Mouse (Mus musculus) forebrain, embryonic 15.5 days (tissue): Measurements from ENCODE around the gene C2cd2. TPM values are rescaled to one million over a fixed set of nuclear protein-coding genes. Genes with fewer than 3 reads are reported as not detected.
"Not testable (repeated sequence)": the region's sequence is repeated elsewhere in the genome, so short reads cannot be mapped to it uniquely, and the experiment has no call there.

Source experiments
- ATAC-seq: fragments of 200-750 bp; cut with Nextera tagmentation; replicated peaks from 2 replicates; pipeline ENCODE4 v1.8.0; 2017; ENCODE audit warnings: mild to moderate bottlenecking, moderate TSS enrichment, moderate library complexity
- H3K27ac ChIP-seq: fragments of 300-500 bp; sonication (generic); replicated peaks from 2 replicates; pipeline ENCODE4 v1.5.1; 2015; ENCODE audit warnings: mild to moderate bottlenecking, inconsistent platforms
- H3K27me3 ChIP-seq: fragments of 300-500 bp; sonication (generic); 2 replicates; pipeline ENCODE4 v1.6.1; 2015; ENCODE audit warnings: inconsistent platforms
- H3K36me3 ChIP-seq: fragments of 300-500 bp; sonication (generic); 2 replicates; pipeline ENCODE4 v1.6.1; 2015; ENCODE audit warnings: mild to moderate bottlenecking, inconsistent platforms
- H3K4me1 ChIP-seq: fragments of 300-500 bp; sonication (generic); 2 replicates; pipeline ENCODE4 v1.6.1; 2015; ENCODE audit warnings: inconsistent platforms
- H3K4me2 ChIP-seq: fragments of 300-500 bp; sonication (generic); replicated peaks from 2 replicates; pipeline ENCODE4 v1.6.1; 2015; ENCODE audit warnings: mild to moderate bottlenecking, inconsistent platforms
- H3K4me3 ChIP-seq: fragments of 300-500 bp; sonication (generic); 2 replicates; pipeline ENCODE4 v1.5.1; 2015; ENCODE audit warnings: mild to moderate bottlenecking, inconsistent platforms
- H3K9ac ChIP-seq: fragments of 300-500 bp; sonication (generic); replicated peaks from 2 replicates; pipeline ENCODE4 v1.6.1; 2015; ENCODE audit warnings: mild to moderate bottlenecking, inconsistent platforms
- H3K9me3 ChIP-seq: fragments of 300-500 bp; sonication (generic); 2 replicates; pipeline ENCODE4 v1.6.1; 2016; ENCODE audit warnings: inconsistent platforms
- WGBS: fragments of 180-500 bp; shearing (Covaris S2); methylation state at CpG from one replicate; pipeline ENCODE4 v1.1.7; 2015; ENCODE audit warnings: mixed read lengths; 5-methylcytosine and 5-hydroxymethylcytosine counted together
- polyA plus RNA-seq: library from polyadenylated mRNA; unstranded; fragments of >200 nt; fragmentation: Nextera tagmentation; extraction: Ambion mirVana; gene quantifications from 2 replicates; pipeline ENCODE4 v1.2.1, GENCODE M21; 2015

The C2cd2 gene
- polyA plus RNA-seq, 1 experiment from 2014 or later, result 11.7 TPM

DNA sequence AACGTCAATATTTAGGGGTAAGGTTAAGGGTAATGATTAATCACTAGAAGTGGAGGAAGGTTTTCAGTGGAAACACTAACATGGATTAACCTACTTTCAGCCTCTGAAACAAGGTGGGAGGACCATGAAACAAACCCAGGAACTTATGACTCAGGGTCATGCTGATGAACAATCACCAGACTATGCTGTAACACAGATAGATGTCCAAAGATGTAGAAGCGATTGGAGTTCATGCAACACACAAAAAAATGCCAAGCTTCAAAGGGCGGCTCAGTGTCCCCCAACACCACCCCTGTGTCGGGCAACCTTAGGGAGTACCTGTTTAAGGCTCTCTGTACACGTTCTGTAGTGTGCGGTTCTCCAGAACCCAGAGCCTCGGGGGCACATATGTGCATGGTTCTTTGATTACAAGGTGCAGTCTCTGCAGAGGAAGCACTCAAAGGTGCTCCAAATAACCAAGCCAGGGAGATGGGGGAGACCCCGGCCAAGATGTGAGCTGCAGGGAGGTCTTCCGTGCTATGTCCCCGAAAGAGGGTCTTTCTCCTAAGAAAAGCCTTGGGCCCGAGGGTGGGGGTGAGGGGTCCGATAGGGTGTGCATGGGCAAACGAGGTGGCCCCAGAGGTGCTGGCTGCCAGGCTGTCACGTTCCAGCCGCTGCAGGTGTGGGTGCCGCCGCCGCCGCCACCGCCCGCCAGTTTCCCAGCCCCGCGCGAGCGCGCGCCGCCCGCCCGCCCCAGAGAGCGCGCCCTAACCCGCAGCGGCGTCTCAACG, 832 bp downstream of the C2cd2 start:
- H3K36me3 ChIP-seq, result no peaks in the 10 kb centered on the region
- peak overlapping the region; percentile 73 for H3K4me2 ChIP-seq
- peaks cover 18% of the 10 kb centered on the region for H3K4me1 ChIP-seq
- H3K27ac ChIP-seq, result peak overlapping the region; percentile 97
- H3K9me3 ChIP-seq, result no peaks in the 10 kb centered on the region
- peak; percentile 53 for ATAC-seq
- peak overlapping the region; percentile 83 for H3K9ac ChIP-seq
- no peaks in the 10 kb centered on the region for H3K27me3 ChIP-seq
- H3K4me3 ChIP-seq, result peak overlapping the region; percentile 74
- WGBS, result 8% methylated on average over 36 of the region's 36 CpGs

DNA sequence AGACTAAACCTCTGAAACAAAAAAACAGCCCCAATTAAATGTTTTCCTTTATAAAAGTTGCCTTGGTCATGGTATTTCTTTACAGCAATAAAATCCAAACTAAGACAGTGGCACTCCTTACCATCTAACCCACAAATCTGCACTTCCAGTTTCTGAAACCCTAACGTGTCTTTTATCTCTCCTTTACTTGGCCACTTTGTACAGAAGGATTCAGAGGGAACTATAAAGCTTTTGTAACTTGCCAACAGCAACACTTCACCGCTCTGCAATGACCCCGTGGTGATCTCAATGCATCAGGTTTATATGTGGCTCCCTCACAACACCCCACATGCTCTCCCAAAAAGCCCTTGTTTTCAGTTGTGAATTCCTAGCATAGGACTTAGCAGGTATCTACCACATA, 2.0 kb downstream of the C2cd2 start:
- Histone ChIP-seq H3K9ac (no peak overlapping the region), H3K9me3 (no peaks in the 10 kb centered on the region), H3K4me3 (no peak overlapping the region), H3K27ac (no peak overlapping the region), H3K4me1 (peaks cover 18% of the 10 kb centered on the region), H3K27me3 (no peaks in the 10 kb centered on the region), H3K4me2 (no peak overlapping the region), H3K36me3 (peaks cover 9% of the 10 kb centered on the region; the same call in 1 of the 2 replicates)
- 91% methylated on average over 3 of the region's 3 CpGs for WGBS
- ATAC-seq, result no peak

DNA sequence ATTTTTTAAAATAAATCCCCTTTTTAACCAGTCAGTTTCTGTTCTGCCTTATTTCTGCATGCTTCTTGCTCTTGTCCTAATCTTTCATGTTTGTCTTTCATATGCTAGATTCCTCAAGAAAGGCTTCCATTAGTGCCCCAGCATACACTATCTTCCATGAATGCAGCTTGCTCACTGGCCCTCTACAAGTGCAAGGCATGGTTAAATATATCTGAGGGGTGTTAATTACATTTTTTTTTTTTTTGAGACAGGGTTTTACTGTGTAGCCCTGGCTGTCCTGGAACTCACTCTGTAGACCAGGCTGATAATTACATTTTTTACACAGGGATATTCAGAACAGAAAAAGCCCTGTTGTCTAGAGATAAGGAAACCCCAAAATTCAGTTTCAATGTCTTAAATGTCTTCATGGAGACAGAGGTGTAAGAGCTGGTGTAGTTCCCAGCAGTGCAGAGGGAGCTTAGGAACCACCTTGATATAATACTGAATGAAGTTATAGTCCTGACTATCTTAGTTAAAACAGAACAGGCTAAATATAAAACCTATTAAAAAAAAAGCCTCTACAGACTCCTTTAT, 3.9 kb downstream of the C2cd2 start:
- no peak for ATAC-seq
- H3K27me3 ChIP-seq, result no peaks in the 10 kb centered on the region
- H3K36me3 ChIP-seq, result peaks cover 22% of the 10 kb centered on the region; the same call in 1 of the 2 replicates
- H3K4me3 ChIP-seq, result no peak overlapping the region
- H3K4me1 ChIP-seq, result peaks cover 18% of the 10 kb centered on the region
- H3K27ac ChIP-seq, result no peak overlapping the region
- H3K9ac ChIP-seq, result no peak overlapping the region
- H3K4me2 ChIP-seq, result no peak overlapping the region
- no peaks in the 10 kb centered on the region for H3K9me3 ChIP-seq

DNA sequence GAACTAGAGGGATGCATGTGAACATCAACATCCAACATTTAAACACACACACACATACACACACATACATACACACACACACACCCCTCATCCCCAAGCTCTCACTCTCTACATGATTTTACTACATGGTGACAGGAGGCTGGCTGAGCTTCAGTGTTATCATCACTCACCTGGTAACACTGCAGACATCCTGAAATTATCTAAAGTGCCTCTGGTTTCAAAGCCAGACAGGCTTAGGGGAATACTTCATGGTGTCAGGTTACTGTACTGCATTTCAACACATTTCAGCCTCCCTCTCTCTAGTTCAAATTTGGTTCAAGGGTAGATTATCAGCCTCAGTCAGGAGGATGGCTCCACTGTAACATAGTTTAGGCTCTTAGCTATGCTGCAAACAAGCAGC, 4.8 kb downstream of the C2cd2 start:
- no peaks in the 10 kb centered on the region for H3K27me3 ChIP-seq
- no peak overlapping the region for H3K4me2 ChIP-seq
- H3K9me3 ChIP-seq, result no peaks in the 10 kb centered on the region
- peaks cover 13% of the 10 kb centered on the region for H3K4me1 ChIP-seq
- H3K36me3 ChIP-seq, result peaks cover 27% of the 10 kb centered on the region
- H3K9ac ChIP-seq, result no peak overlapping the region
- no peak for ATAC-seq
- H3K4me3 ChIP-seq, result no peak overlapping the region
- no peak overlapping the region for H3K27ac ChIP-seq

DNA sequence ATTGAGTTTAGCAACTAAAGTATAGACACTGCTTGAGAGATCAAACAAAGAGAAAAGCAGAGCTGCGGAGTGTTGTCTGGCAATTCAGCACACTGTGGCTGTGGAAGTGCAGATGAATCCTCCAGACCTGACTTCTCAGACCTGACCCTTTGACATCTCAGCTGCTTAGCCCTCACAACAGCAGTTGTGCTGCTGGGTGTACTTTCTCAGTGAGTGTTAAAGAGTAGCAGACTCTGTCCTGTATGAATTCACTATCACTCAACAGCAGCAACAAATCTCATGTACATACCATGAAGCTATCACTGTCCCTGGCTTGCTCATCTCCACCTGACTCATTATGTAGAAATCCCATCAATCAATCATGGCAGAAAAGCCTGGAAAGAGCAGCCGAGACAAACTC, 6.4 kb downstream of the C2cd2 start:
- WGBS, result 89% methylated on average over 2 of the region's 2 CpGs
- ATAC-seq, result no peak
- H3K4me2 ChIP-seq, result no peak overlapping the region
- H3K9ac ChIP-seq, result no peak overlapping the region
- H3K4me3 ChIP-seq, result no peak overlapping the region
- no peak overlapping the region for H3K27ac ChIP-seq
- H3K4me1 ChIP-seq, result peaks cover 7% of the 10 kb centered on the region; the same call in 1 of the 2 replicates
- H3K9me3 ChIP-seq, result no peaks in the 10 kb centered on the region
- peaks cover 43% of the 10 kb centered on the region for H3K36me3 ChIP-seq
- H3K27me3 ChIP-seq, result no peaks in the 10 kb centered on the region

DNA sequence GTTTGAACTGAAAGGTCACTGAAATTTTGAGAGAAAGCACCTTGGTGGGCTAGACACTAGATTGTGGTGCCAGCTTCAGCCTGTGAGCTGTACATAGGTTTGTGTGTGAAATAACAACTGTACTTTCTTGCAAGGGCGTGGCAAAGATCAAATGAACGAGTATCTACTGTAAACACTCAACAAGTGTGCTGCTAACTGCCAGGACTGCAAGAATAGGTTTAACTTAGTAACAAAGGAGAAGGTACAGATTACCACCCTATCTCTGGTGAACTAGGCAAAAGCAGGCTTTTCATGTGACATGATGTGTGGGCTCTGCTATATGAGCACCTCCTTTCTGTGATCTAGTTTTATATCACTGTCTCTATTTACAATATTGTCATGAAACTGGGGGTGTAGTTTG, 9.1 kb downstream of the C2cd2 start:
- 88% methylated on average over 2 of the region's 2 CpGs for WGBS
- no peak overlapping the region for H3K27ac ChIP-seq
- no peak for ATAC-seq
- no peak overlapping the region for H3K4me3 ChIP-seq
- no peak overlapping the region for H3K9ac ChIP-seq
- H3K4me1 ChIP-seq, result no peaks in the 10 kb centered on the region
- peaks cover 60% of the 10 kb centered on the region for H3K36me3 ChIP-seq
- no peaks in the 10 kb centered on the region for H3K27me3 ChIP-seq
- no peaks in the 10 kb centered on the region for H3K9me3 ChIP-seq
- no peak overlapping the region for H3K4me2 ChIP-seq

DNA sequence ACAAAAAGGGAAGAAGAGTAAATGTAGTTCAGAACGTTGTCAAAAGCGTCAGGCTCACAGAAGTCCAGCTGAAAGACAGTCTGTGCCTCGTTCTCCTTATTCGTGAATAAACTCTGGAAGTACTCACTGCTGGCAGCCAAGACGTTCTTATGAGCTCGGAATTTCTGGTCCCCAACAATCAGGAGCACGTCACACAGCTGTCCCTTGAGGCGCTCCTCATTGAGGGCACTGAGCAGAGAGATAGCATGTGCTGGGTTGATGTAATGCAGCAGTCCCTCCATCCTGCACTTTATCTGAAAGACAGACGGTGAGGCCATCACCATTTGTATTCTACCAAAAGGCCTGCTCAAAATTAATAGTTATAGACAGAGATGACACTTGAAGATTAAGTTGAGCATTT, 9.6 kb downstream of the C2cd2 start:
- Histone ChIP-seq H3K9ac (no peak overlapping the region), H3K4me1 (no peaks in the 10 kb centered on the region), H3K4me2 (no peak overlapping the region), H3K9me3 (no peaks in the 10 kb centered on the region), H3K27me3 (no peaks in the 10 kb centered on the region), H3K4me3 (no peak overlapping the region), H3K36me3 (peaks cover 62% of the 10 kb centered on the region), H3K27ac (no peak overlapping the region)
- ATAC-seq, result no peak
- 93% methylated on average over 9 of the region's 9 CpGs for WGBS

DNA sequence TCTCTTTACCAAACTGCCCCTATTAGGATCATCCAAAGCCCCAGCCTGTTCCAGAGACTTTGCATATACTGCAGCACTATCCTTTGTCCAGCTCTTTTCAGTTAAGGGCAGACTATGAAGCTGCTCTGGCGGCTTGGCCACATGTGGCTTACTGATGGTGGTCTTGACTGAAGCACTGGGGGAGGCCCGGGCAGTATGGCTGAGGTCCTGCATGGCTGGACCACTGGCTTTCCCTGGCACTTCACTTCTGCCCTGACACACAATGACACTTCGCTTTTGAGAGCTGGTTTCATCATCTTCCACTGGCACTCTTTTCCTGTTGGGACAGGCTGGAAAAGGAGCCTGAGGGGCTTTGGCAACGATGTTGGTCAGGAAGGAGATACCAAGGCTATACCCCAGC, 10.0 kb downstream of the C2cd2 start:
- H3K4me1 ChIP-seq, result no peaks in the 10 kb centered on the region
- H3K27ac ChIP-seq, result no peak overlapping the region
- WGBS, result 94% methylated on average over 4 of the region's 4 CpGs
- H3K4me3 ChIP-seq, result no peak overlapping the region
- no peak overlapping the region for H3K9ac ChIP-seq
- no peaks in the 10 kb centered on the region for H3K9me3 ChIP-seq
- no peaks in the 10 kb centered on the region for H3K27me3 ChIP-seq
- H3K36me3 ChIP-seq, result peaks cover 62% of the 10 kb centered on the region
- ATAC-seq, result no peak
- no peak overlapping the region for H3K4me2 ChIP-seq

DNA sequence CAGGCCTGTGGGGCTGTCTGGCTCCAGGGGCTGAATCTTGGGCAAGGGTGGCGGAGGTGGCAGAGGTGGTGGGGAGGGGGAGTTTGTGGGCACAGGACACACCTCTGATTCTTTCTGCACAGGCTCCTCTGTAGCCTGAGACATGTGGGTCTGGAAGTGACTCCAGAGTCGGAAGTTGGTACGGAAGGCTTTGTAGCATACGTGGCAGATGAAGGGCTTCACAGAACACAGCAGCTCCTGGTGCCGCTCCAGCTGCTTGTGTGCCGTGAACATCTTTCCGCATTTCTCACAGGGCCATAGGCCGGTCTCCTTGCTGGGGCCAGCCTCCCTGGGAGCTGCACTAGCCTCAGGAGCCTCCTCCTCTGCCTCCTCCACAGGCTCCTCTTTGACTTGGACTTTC, 12.3 kb downstream of the C2cd2 start:
- 97% methylated on average over 8 of the region's 8 CpGs for WGBS
- Histone ChIP-seq H3K27me3 (no peaks in the 10 kb centered on the region), H3K4me2 (no peak overlapping the region), H3K9me3 (no peaks in the 10 kb centered on the region), H3K4me3 (no peak overlapping the region), H3K4me1 (no peaks in the 10 kb centered on the region), H3K27ac (no peak overlapping the region), H3K9ac (no peak overlapping the region), H3K36me3 (peaks cover 53% of the 10 kb centered on the region)
- ATAC-seq, result no peak

DNA sequence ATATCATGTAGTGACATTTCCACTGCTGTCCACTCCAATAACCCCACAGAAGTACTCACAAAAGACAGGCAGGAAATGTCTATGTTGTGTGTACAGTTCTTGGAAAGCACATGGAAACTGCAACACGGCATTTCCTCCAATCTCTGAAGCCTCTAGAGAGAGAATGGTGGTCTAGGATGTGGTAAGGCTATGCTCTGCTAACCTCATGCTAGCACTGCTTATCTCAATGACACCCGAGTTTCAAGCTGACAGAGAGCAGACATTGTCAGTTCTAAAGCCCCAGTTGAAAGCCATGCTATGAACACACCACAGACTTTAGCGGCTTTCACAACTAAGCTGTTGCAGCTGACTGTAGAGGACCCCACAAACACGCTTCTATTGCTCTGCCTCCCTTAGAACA, 13.6 kb downstream of the C2cd2 start:
- no peak overlapping the region for H3K9ac ChIP-seq
- no peak overlapping the region for H3K4me2 ChIP-seq
- 79% methylated on average over 4 of the region's 4 CpGs for WGBS
- H3K4me1 ChIP-seq, result no peaks in the 10 kb centered on the region
- H3K9me3 ChIP-seq, result no peaks in the 10 kb centered on the region
- no peak overlapping the region for H3K27ac ChIP-seq
- ATAC-seq, result no peak
- H3K36me3 ChIP-seq, result peaks cover 44% of the 10 kb centered on the region
- no peak overlapping the region for H3K4me3 ChIP-seq
- no peaks in the 10 kb centered on the region for H3K27me3 ChIP-seq

DNA sequence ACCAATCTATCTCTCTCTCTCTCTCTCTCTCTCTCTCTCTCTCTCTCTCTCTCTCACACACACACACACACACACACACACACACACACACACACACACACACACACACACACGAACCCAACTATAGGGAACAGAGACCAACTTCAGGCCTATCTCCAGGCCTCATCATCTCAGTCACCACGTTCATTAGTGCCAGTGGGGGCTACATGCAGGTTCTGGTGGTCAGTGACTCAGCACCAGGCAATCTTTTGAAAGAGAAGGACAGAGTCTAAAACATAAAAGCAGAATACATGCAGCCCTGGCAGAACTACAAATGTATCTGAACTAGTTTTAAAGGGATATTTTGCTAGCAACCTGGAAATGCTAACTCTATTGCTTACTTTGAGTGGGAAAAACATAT, 15.4 kb downstream of the C2cd2 start:
- H3K9ac ChIP-seq, H3K4me2 ChIP-seq, H3K4me1 ChIP-seq, H3K27ac ChIP-seq, H3K27me3 ChIP-seq, H3K9me3 ChIP-seq, H3K4me3 ChIP-seq, ATAC-seq: not testable (repeated sequence)
- WGBS, result 76% methylated on average over 2 of the region's 2 CpGs
- H3K36me3 ChIP-seq, result peaks cover 29% of the 10 kb centered on the region

DNA sequence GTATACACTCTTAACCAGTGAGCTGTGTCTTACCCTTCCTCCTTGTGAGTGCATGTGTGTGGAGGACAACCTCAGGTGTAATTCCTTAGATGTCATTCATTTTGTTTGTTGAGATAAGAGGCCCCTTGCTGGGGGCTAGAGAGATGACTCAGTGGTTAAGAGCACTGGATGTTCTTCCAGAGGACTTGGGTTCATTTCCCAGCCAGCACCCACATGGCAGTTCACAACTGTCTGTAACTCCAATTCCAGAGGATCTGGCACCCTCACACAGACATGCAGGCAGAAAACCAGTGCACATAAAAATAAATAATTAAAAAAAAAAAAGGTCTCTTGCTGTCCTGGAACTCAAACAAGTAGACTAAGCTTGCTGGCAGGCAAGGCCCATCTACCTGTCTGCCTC, 20.6 kb downstream of the C2cd2 start:
- no peak overlapping the region for H3K4me2 ChIP-seq
- H3K27me3 ChIP-seq, result no peaks in the 10 kb centered on the region
- ATAC-seq, result no peak
- H3K9me3 ChIP-seq, result no peaks in the 10 kb centered on the region
- no peak overlapping the region for H3K27ac ChIP-seq
- H3K4me3 ChIP-seq, result no peak overlapping the region
- H3K4me1 ChIP-seq, result no peaks in the 10 kb centered on the region
- no peaks in the 10 kb centered on the region for H3K36me3 ChIP-seq
- H3K9ac ChIP-seq, result no peak overlapping the region

DNA sequence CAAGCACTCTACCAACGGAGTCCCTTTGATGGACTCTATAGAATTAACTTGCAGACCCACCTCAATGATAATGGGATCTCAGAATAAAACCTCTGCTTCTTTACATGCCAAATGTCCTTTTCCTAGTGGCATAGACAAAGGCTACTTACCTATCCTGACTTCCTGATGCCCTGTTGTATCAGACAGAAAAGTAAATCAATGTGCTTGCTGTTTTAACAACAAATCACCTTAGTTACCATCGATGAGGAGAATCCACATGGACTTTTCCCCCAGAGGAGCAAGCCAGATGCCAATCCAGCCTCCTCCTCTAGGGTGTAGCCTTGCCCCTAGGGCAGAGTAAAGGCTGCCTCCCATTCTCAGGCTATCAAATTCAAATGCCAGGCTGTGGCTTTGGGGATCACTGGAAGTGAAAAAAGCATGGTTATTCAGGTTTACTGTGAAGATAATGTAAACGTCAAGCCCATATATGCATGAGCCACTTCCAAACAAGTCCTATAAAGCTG, 21.9 kb downstream of the C2cd2 start:
- Histone ChIP-seq H3K27me3 (no peaks in the 10 kb centered on the region), H3K4me3 (no peak overlapping the region), H3K9me3 (no peaks in the 10 kb centered on the region), H3K4me2 (no peak overlapping the region), H3K36me3 (no peaks in the 10 kb centered on the region), H3K4me1 (no peaks in the 10 kb centered on the region), H3K27ac (no peak overlapping the region), H3K9ac (no peak overlapping the region)
- ATAC-seq, result no peak
- 89% methylated on average over 3 of the region's 3 CpGs for WGBS
